Mouse (Mus musculus) MN1 (cell line): ENCODE measurements around the gene Rin2.

Experiments used
- DNase-seq: peaks from one replicate; pipeline ENCODE4 v3.0.0-alpha.2; 2016; ENCODE audit warnings: low spot score

Rin2 gene

GRCm38 (mm10) chr2:145862206-145862817, 187.3 kb downstream of the Rin2 start:
- no peak for DNase-seq

- no peak for DNase-seq
These were observed 190.3 kb downstream of the Rin2 start for GRCm38 (mm10) chr2:145865344-145865743.

GRCm38 (mm10) chr2:145866238-145866637, 191.2 kb downstream of the Rin2 start:
- no peak for DNase-seq

GRCm38 (mm10) chr2:145866695-145867449, 191.9 kb downstream of the Rin2 start:
- DNase-seq: no peak

- no peak for DNase-seq
These were observed 196.3 kb downstream of the Rin2 start for GRCm38 (mm10) chr2:145871308-145871707.

- DNase-seq: no peak
These were observed 197.1 kb downstream of the Rin2 start for GRCm38 (mm10) chr2:145872099-145872498.

GRCm38 (mm10) chr2:145873953-145874352, 198.9 kb downstream of the Rin2 start:
- DNase-seq: no peak

- no peak for DNase-seq
These were observed 200.0 kb downstream of the Rin2 start for GRCm38 (mm10) chr2:145874879-145875482.

GRCm38 (mm10) chr2:145877191-145877590, 202.2 kb downstream of the Rin2 start:
- no peak for DNase-seq

GRCm38 (mm10) chr2:145880887-145881747, 206.1 kb downstream of the Rin2 start:
- no peak for DNase-seq

- no peak for DNase-seq
These were observed 206.9 kb downstream of the Rin2 start for GRCm38 (mm10) chr2:145881932-145882331.

- no peak for DNase-seq
These were observed 207.4 kb downstream of the Rin2 start for GRCm38 (mm10) chr2:145882398-145882797.

GRCm38 (mm10) chr2:145884036-145884912, 209.3 kb downstream of the Rin2 start:
- no peak for DNase-seq

- DNase-seq: peak; percentile 71
These were observed 210.1 kb downstream of the Rin2 start for GRCm38 (mm10) chr2:145884913-145885785.

GRCm38 (mm10) chr2:145887937-145888765, 213.1 kb downstream of the Rin2 start:
- peak; percentile 26 for DNase-seq

- no peak for DNase-seq
These were observed 213.9 kb downstream of the Rin2 start for GRCm38 (mm10) chr2:145888766-145889480.

GRCm38 (mm10) chr2:145890571-145890970, 215.6 kb downstream of the Rin2 start:
- no peak for DNase-seq

GRCm38 (mm10) chr2:145893756-145894155, 218.7 kb downstream of the Rin2 start:
- DNase-seq: no peak

- no peak for DNase-seq
These were observed 223.1 kb downstream of the Rin2 start for GRCm38 (mm10) chr2:145898106-145898505.
